Mouse (Mus musculus) Patski (cell line): ENCODE measurements at regions not wholly inside any gene's neighbourhood (a gene's known extent, or its start where the extent isn't known, plus 50 kb on each side); places are given as distances from the start of the nearest gene placed in this dataset.

Experiments
- ATAC-seq: fragments of 100-300 bp; one replicate; pipeline ENCODE4 v1.8.0; 2021
- CTCF ChIA-PET: fragments of 350-600 bp; sonication (Branson Sonifier 250); formaldehyde crosslinking; loops from one replicate; lab custom pipeline; 2022; ENCODE audit warnings: inconsistent platforms; lab: Charles Lee
- POLR2A ChIA-PET: fragments of 350-600 bp; sonication (Branson Sonifier 250); formaldehyde crosslinking; loops from one replicate; lab custom pipeline; 2022; ENCODE audit warnings: antibody characterized with exemption, inconsistent platforms; lab: Charles Lee
- DNase-seq: peaks from one replicate; pipeline ENCODE4 v3.0.0-alpha.2; 2011; ENCODE audit warnings: low read depth, low spot score
- H3K27me3 ChIP-seq: fragments of 371-371 bp; one replicate; pipeline ENCODE4 v1.5.1; 2021
- CTCF ChIP-seq: fragments of 100-300 bp; IDR thresholded peaks from one replicate; pipeline ENCODE4 v1.5.1; 2021
- in situ Hi-C: fragments of 300-500 bp; cut with MboI; formaldehyde crosslinking; loops from 3 replicates; pipeline ENCODE4 v1.11.1; 2018; ENCODE audit warnings: low pct_unique_long_range_greater_than_20kb, mixed read lengths

DNA sequence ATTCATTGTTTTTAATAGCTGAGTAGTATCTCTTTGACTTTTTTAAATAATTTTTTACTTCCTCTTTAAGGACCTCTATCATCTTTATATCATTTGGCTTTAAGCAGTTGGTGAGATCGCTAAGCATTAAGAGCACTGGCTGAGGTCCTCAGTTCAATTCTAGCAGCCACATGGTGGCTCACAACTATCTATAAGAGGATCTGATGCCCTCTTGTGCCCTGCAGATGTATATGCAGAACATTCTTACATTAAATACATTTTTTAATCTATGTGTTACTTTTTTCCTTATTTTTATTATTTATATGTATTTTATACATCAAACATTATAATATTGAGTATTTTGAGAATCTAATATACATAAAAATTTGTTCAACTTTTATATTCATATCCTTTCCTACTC, 119.3 kb downstream of the Efhb start:
- H3K27me3 ChIP-seq = no peaks in the 10 kb centered on the region
- TF ChIP-seq CTCF = peak; percentile 17
- CTCF ChIA-PET = no interaction called here
- DNase-seq (no peak), ATAC-seq (no peak)
- POLR2A ChIA-PET = no interaction called here
- in situ Hi-C loops = no loop called here

DNA sequence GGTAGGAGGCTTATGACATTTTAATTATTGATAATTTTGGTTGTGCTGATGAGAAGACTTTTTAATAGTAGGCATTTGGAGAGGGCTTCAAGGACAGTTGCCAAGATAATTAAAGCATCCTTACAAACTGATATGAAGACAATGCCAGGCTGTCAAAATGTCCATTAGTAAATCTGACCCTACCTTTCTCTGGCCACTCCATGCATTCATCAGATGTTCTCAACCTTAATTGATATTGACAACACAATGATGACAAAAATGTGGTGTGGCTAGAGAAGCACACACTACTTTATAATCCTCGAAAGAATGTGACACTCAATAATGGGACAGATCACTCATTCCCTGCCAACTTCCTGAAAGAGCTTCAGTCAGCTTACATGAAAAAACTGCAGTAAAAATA, 140.1 kb downstream of the Efhb start:
- in situ Hi-C loops = no loop called here
- POLR2A ChIA-PET = no interaction called here
- H3K27me3 ChIP-seq = no peaks in the 10 kb centered on the region
- ATAC-seq (no peak), DNase-seq (no peak)
- TF ChIP-seq CTCF = no peak
- CTCF ChIA-PET = no interaction called here
